Mouse (Mus musculus): Measurements from ENCODE around the gene Slco2a1.

The Slco2a1 gene

GRCm38 (mm10) chr9:103118651-103119275, 130.3 kb downstream of the Slco2a1 start:
- no peak for DNase-seq (ENCODE audit: low spot score)

DNA sequence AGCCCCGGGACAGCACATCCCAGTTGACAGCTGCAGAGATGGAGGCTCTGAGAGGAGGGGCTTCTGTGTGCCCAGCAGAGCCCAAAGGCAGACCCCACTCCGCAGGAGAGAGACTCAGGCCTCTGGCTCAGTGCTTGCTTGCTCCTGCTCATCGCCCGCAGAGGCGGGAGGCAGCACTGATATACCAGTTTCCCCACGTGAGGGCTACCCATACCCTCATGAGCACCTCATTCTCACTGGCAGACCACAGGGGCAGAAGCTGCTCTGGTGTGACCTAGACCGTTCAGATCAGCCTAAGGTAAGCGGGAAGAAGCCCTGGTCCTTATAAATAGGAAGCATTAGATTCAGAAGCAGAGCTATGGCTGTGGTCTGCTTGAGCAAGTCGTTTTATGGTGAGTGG, 131.3 kb downstream of the Slco2a1 start:
- DNase-seq (ENCODE audit: low spot score): no peak

DNA sequence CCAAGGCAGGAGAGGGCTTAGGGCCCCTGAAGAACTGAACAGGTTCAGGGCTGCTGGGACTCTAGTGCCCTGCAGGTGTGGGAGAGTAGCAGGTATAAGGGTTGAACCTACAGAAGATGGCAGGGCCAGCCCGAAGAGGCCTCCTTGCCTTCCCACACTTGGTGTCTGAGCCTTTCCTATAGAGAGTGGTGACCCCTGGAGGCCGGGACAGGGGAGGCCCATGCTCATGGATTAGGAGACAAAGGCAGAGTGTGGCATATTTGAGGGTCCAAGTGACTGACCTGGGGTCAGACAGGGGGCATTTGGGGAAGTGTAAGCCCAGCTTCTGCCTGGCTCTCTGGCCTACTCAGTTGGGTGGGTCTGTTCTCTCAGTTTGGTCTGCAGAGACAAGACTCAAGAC, 131.7 kb downstream of the Slco2a1 start:
- DNase-seq (ENCODE audit: low spot score): no peak

- no peak for DNase-seq (ENCODE audit: low spot score)
These were observed 133.0 kb downstream of the Slco2a1 start for GRCm38 (mm10) chr9:103121546-103121945.

DNA sequence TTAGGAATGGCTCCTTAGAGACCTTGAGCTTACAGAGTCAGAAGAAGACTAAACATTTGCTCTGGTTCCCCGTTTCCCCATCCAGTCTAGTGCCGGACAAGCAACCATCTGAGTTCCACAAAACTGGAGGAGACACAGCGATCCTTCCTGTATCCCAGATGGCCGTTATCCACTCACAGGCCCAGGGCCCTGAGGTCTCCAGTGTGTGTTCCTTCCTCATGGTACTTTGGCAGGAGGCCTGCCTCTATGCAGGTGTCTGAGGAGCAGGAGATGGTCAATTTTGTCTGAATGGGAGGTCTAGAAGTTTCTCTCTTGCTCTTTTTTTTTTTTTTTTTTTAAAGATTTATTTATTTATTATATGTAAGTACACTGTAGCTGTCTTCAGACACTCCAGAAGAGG, 136.2 kb downstream of the Slco2a1 start:
- no peak for DNase-seq (ENCODE audit: low spot score)

DNA sequence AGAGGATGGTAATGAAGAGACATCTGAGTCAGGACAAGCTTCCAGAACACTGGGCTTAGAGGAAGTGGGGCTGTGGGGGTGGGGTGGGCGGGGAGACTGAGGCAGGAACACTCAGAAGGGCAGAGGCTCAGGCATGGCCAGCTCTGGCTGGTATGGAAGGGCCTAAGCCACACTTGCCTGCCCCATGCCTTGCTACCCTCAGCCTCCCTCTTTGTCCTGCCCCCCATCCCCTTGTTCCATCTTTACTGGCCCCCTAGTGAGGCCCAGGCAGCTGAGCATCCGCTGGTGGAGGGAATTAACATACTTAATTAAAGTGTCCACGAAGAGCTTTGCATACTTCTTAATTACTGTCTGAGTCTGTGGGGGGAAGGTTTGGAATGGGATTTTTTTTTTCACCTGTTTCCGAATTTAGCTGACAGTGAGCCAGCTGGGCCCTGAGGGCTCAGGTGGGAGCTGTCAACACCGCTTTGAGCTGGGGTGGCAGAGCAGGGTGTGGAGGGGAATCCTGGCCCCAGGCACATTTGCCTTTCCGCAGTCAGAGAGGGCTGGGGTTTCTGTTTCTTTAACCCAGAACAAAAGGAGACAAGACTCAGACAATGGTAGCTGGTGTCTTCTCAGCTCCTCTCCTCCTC, 145.1 kb downstream of the Slco2a1 start:
- DNase-seq (ENCODE audit: low spot score): no peak

- DNase-seq (ENCODE audit: low spot score): no peak
These were observed 146.0 kb downstream of the Slco2a1 start for GRCm38 (mm10) chr9:103134450-103135030.

DNA sequence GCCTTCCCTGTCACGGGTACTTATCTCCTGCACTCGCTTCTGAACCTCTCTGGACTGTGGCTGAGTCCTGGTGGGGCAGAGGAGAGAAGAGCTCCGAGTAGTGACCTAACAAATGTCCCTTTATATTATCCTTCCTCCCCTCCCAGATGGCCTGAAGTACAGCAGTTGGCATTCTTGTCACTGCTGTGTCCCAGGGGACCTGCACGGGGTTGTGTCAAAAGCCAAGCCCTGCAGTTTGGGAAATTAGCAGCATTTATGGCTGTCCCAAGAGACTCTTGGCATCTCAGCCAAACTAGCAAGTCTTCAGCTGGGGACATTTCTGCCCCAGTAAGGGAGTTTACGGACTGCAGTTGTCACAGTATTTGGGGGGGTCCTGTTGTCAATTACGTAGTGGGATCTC, 151.0 kb downstream of the Slco2a1 start:
- no peak for DNase-seq (ENCODE audit: low spot score)

GRCm38 (mm10) chr9:103140384-103140783, 151.9 kb downstream of the Slco2a1 start:
- DNase-seq (ENCODE audit: low spot score): no peak

DNA sequence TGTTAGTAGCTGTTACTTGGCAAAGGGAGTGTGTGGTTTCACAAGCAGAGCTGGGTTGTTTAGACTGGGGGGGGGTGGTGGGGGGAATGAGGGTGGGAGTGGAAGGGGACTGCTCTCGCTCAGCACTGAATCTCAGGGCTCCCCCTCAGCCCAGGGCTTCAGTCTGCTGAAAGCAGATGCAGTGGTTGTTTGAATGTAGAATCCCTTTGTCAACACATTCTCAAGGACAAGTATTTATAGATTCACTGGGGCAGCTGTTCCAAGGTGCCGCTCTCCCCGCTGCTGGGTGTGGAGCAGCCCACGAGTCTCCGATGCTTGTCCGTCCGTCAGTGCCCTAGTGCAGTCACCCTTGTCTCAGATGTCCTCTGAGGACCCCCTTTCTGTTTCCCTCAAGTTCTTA, 152.8 kb downstream of the Slco2a1 start:
- DNase-seq (ENCODE audit: low spot score): no peak

GRCm38 (mm10) chr9:103143881-103144280, 155.4 kb downstream of the Slco2a1 start:
- DNase-seq (ENCODE audit: low spot score): no peak

DNA sequence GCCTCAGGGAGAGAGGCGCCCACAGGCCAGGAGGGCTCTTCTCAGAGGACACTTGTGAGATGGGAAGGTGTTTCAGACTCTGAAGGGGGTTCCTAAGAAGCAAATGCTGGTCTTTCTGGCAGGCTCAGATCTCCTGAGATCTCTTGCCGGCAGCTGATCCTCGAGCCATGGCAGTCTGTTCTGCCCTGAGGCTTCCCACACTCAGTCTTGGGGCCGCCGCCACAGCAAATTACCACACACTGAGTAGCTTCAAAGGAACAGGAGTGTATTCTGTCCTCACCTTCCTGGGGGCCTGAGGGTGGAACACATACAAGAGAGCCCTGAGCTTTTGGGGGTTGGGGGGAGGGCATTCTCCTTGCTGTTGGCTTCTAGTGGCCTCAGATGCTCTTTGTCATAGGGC, 156.8 kb downstream of the Slco2a1 start:
- DNase-seq (ENCODE audit: low spot score): no peak
